Mouse (Mus musculus): ENCODE results near the gene Exosc10. TPM values are rescaled to one million over a fixed set of nuclear protein-coding genes. Genes with fewer than 3 reads are reported as not detected.

The Exosc10 gene
- polyA plus RNA-seq, 1 experiment from 2014 or later, result 99.1 TPM

DNA sequence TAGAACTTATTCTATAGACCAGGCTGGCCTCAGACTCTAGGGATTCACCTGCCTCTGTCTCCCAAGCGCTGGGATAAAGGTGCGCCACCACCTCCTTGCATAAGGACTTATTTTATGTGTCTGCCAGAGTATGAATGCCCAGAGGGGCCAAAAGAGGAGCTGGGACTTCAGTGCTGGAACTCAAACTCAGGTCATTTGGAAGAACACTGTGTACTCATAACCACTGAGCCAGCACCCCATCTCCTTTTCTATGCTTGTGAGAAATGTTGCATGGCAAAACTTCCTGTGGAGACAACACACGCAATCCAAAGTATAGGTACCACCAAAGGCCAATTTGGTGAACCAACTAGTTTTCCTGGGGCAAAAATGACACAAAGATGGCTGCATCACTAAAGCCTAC is 38.5 kb downstream of the Exosc10 start:
- WGBS, result 95% methylated on average over 3 of the region's 3 CpGs
- no peak for DNase-seq (ENCODE audit: low spot score)
- H3K36me3 ChIP-seq (ENCODE audit: control insufficient read depth, insufficient read depth, low read length), result peaks cover 11% of the 10 kb centered on the region
- peaks cover 3% of the 10 kb centered on the region; the same call in 1 of the 2 replicates for H3K9me3 ChIP-seq (ENCODE audit: control insufficient read depth, low read length)
- no peaks in the 10 kb centered on the region for H3K27me3 ChIP-seq (ENCODE audit: control insufficient read depth, insufficient read depth, low read length)
- H3K4me3 ChIP-seq (ENCODE audit: low read depth, low read length), result no peak overlapping the region
- H3K27ac ChIP-seq (ENCODE audit: low read depth, low read length), result no peak overlapping the region
- peaks cover 7% of the 10 kb centered on the region; the same call in 1 of the 2 replicates for H3K4me1 ChIP-seq (replicated peaks; ENCODE audit: control insufficient read depth, insufficient read depth, low read length)
- ATAC-seq (replicated peaks; ENCODE audit: low FRiP score), result no peak
- no peak overlapping the region for H3K9ac ChIP-seq (ENCODE audit: low read length)
- H3K4me2 ChIP-seq (ENCODE audit: low read depth, low read length, severe bottlenecking), result no peak overlapping the region

- no peak overlapping the region for H3K9ac ChIP-seq (ENCODE audit: low read length)
- H3K4me2 ChIP-seq (ENCODE audit: low read depth, low read length, severe bottlenecking), result no peak overlapping the region
- peaks cover 3% of the 10 kb centered on the region; the same call in 1 of the 2 replicates for H3K9me3 ChIP-seq (ENCODE audit: control insufficient read depth, low read length)
- peaks cover 3% of the 10 kb centered on the region; the same call in 1 of the 2 replicates for H3K4me1 ChIP-seq (replicated peaks; ENCODE audit: control insufficient read depth, insufficient read depth, low read length)
- no peaks in the 10 kb centered on the region for H3K27me3 ChIP-seq (ENCODE audit: control insufficient read depth, insufficient read depth, low read length)
- ATAC-seq (replicated peaks; ENCODE audit: low FRiP score), result no peak
- H3K36me3 ChIP-seq (ENCODE audit: control insufficient read depth, insufficient read depth, low read length), result peaks cover 11% of the 10 kb centered on the region
- 96% methylated on average over 12 of the region's 12 CpGs for WGBS
- no peak overlapping the region for H3K27ac ChIP-seq (ENCODE audit: low read depth, low read length)
- DNase-seq (ENCODE audit: low spot score), result no peak
- H3K4me3 ChIP-seq (ENCODE audit: low read depth, low read length), result no peak overlapping the region
Measured at GRCm38 (mm10) chr4:148598826-148599225, 40.6 kb downstream of the Exosc10 start.

DNA sequence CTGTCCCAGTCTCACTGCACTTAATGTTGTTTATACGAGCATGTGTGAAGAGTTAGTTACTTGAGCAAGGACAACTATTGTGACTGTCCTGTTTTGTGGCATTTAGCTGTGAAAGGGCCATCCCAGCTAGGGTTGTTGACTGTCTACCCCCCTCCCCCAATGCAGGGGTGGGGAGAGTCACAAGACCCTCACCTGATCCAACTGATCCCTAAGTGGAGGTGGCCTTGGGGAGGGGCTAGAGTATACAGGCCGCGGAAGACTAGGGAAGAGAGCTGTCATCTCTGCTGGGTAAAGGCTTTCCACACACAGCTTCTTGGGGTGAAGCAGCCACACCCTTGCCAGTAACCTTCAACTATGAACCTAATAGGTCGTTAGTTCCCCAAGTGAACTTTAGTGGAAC is 42.1 kb downstream of the Exosc10 start:
- Histone ChIP-seq H3K9me3 (ENCODE audit: control insufficient read depth, low read length) (peaks cover 3% of the 10 kb centered on the region; the same call in 1 of the 2 replicates), H3K36me3 (ENCODE audit: control insufficient read depth, insufficient read depth, low read length) (peaks cover 4% of the 10 kb centered on the region; the same call in 1 of the 2 replicates), H3K4me1 (replicated peaks; ENCODE audit: control insufficient read depth, insufficient read depth, low read length) (no peaks in the 10 kb centered on the region; the same call in 1 of the 2 replicates), H3K4me2 (ENCODE audit: low read depth, low read length, severe bottlenecking) (no peak overlapping the region), H3K27ac (ENCODE audit: low read depth, low read length) (no peak overlapping the region), H3K9ac (ENCODE audit: low read length) (no peak overlapping the region), H3K27me3 (ENCODE audit: control insufficient read depth, insufficient read depth, low read length) (no peaks in the 10 kb centered on the region), H3K4me3 (ENCODE audit: low read depth, low read length) (no peak overlapping the region)
- WGBS, result 89% methylated on average over 4 of the region's 4 CpGs
- no peak for ATAC-seq (replicated peaks; ENCODE audit: low FRiP score)
- no peak for DNase-seq (ENCODE audit: low spot score)

DNA sequence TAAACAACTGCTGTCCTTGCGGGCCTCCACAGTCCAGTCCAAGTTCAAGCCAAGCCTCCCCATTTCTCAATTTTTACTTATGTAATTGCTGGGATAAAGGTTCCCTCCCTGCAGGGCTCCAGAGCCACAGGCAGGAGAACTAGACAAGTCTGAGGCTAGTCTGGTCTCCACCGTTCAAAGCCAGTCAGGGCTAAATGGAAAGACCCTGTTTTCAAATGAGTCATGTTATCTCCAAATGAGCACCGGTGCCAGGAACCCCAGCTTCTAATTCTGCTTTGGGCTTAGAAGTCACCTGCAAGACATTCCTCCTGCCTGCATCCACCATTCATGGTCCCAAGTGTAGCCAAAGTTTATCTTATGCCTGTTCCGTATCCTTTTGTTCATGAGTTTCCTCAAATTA is 43.6 kb downstream of the Exosc10 start:
- Histone ChIP-seq H3K9ac (ENCODE audit: low read length) (no peak overlapping the region), H3K9me3 (ENCODE audit: control insufficient read depth, low read length) (peaks cover 3% of the 10 kb centered on the region; the same call in 1 of the 2 replicates), H3K27me3 (ENCODE audit: control insufficient read depth, insufficient read depth, low read length) (no peaks in the 10 kb centered on the region), H3K4me2 (ENCODE audit: low read depth, low read length, severe bottlenecking) (no peak overlapping the region), H3K4me1 (replicated peaks; ENCODE audit: control insufficient read depth, insufficient read depth, low read length) (no peaks in the 10 kb centered on the region), H3K4me3 (ENCODE audit: low read depth, low read length) (no peak overlapping the region), H3K27ac (ENCODE audit: low read depth, low read length) (no peak overlapping the region), H3K36me3 (ENCODE audit: control insufficient read depth, insufficient read depth, low read length) (peaks cover 4% of the 10 kb centered on the region; the same call in 1 of the 2 replicates)
- DNase-seq (ENCODE audit: low spot score) (no peak), ATAC-seq (replicated peaks; ENCODE audit: low FRiP score) (no peak)
- WGBS, result 89% methylated on average over 4 of the region's 4 CpGs

GRCm38 (mm10) chr4:148602357-148603120 is 44.3 kb downstream of the Exosc10 start, which contains the start of gene Masp2:
Gene Masp2 (plus strand): TSS chr4:148602554.
- Histone ChIP-seq H3K4me3 (ENCODE audit: low read depth, low read length) (no peak within 1 kb of the TSS), H3K9ac (ENCODE audit: low read length) (no peak within 1 kb of the TSS), H3K36me3 (ENCODE audit: control insufficient read depth, insufficient read depth, low read length) (peaks cover 4% of the 10 kb centered on the region; the same call in 1 of the 2 replicates), H3K4me2 (ENCODE audit: low read depth, low read length, severe bottlenecking) (no peak within 1 kb of the TSS), H3K27me3 (ENCODE audit: control insufficient read depth, insufficient read depth, low read length) (no peaks in the 10 kb centered on the region), H3K9me3 (ENCODE audit: control insufficient read depth, low read length) (peaks cover 3% of the 10 kb centered on the region; the same call in 1 of the 2 replicates), H3K4me1 (replicated peaks; ENCODE audit: control insufficient read depth, insufficient read depth, low read length) (no peaks in the 10 kb centered on the region), H3K27ac (ENCODE audit: low read depth, low read length) (no peak within 1 kb of the TSS)
- no peak for ATAC-seq (replicated peaks; ENCODE audit: low FRiP score)
- 90% methylated on average over 14 of the region's 14 CpGs for WGBS
- DNase-seq (ENCODE audit: low spot score), result peak; percentile 39

DNA sequence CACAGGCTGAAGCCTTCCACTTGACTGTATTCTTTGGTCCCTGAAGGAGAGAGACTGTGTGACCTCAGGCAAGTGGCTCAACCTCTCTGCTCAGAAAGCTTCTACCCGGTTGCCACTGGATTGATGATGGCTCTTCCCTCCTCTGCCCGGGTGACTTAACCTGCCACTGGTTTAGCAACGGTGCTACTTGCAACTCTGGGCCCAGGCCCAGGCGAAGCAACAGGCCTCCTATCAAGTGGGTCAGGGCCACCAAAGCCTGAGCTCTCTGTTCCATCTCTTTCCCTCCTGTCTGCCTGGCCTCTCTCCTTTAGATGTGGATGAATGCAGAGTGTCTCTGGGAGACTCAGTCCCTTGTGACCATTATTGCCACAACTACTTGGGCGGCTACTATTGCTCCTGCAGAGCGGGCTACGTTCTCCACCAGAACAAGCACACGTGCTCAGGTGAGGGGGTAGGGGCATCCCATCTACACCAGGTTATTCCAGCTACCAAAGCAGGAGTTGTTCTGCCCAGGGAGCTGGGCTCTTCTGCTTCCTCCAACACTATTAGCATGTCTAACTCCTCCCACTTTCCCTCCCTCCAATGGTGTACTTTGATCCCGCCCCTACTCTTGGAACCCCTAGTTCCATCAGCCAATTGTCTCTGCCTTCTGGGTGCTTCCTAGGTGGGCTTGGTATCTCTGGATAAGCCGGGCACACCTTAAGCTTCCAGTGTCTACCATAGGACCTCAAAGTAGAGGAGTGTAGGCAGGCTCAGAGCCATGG is 45.3 kb downstream of the Exosc10 start:
- Histone ChIP-seq H3K9ac (ENCODE audit: low read length) (no peak overlapping the region), H3K4me2 (ENCODE audit: low read depth, low read length, severe bottlenecking) (no peak overlapping the region), H3K4me3 (ENCODE audit: low read depth, low read length) (no peak overlapping the region), H3K4me1 (replicated peaks; ENCODE audit: control insufficient read depth, insufficient read depth, low read length) (no peaks in the 10 kb centered on the region), H3K36me3 (ENCODE audit: control insufficient read depth, insufficient read depth, low read length) (peaks cover 4% of the 10 kb centered on the region; the same call in 1 of the 2 replicates), H3K27me3 (ENCODE audit: control insufficient read depth, insufficient read depth, low read length) (no peaks in the 10 kb centered on the region), H3K9me3 (ENCODE audit: control insufficient read depth, low read length) (peaks cover 3% of the 10 kb centered on the region; the same call in 1 of the 2 replicates), H3K27ac (ENCODE audit: low read depth, low read length) (no peak overlapping the region)
- ATAC-seq (replicated peaks; ENCODE audit: low FRiP score) (no peak), DNase-seq (ENCODE audit: low spot score) (peak; percentile 45)
- 68% methylated on average over 10 of the region's 10 CpGs for WGBS

DNA sequence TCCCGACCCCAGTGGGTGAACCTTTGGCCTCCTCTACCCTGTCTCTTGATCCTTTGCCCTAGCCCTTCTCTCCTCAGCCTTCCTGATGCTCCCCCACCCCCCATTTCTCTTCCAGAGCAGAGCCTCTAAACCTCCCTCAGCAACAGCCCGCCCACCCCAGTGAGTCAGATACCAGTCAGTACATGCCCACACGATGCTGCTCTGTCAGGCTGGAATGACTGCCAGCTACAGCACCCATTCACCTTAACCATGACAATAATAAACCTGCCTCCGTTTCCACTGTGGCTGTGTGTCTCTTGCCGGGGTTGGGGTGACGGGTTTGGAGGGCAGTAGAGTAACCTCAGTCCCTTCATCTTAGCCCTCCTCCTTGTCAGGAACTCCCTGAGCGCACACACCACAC is 45.9 kb downstream of the Exosc10 start:
- Histone ChIP-seq H3K4me2 (ENCODE audit: low read depth, low read length, severe bottlenecking) (no peak overlapping the region), H3K4me1 (replicated peaks; ENCODE audit: control insufficient read depth, insufficient read depth, low read length) (no peaks in the 10 kb centered on the region), H3K9me3 (ENCODE audit: control insufficient read depth, low read length) (no peaks in the 10 kb centered on the region), H3K27me3 (ENCODE audit: control insufficient read depth, insufficient read depth, low read length) (no peaks in the 10 kb centered on the region), H3K4me3 (ENCODE audit: low read depth, low read length) (no peak overlapping the region), H3K9ac (ENCODE audit: low read length) (no peak overlapping the region), H3K36me3 (ENCODE audit: control insufficient read depth, insufficient read depth, low read length) (peaks cover under 1% of the 10 kb centered on the region; the same call in 1 of the 2 replicates), H3K27ac (ENCODE audit: low read depth, low read length) (no peak overlapping the region)
- DNase-seq (ENCODE audit: low spot score) (no peak), ATAC-seq (replicated peaks; ENCODE audit: low FRiP score) (no peak)
- 75% methylated on average over 7 of the region's 7 CpGs for WGBS

DNA sequence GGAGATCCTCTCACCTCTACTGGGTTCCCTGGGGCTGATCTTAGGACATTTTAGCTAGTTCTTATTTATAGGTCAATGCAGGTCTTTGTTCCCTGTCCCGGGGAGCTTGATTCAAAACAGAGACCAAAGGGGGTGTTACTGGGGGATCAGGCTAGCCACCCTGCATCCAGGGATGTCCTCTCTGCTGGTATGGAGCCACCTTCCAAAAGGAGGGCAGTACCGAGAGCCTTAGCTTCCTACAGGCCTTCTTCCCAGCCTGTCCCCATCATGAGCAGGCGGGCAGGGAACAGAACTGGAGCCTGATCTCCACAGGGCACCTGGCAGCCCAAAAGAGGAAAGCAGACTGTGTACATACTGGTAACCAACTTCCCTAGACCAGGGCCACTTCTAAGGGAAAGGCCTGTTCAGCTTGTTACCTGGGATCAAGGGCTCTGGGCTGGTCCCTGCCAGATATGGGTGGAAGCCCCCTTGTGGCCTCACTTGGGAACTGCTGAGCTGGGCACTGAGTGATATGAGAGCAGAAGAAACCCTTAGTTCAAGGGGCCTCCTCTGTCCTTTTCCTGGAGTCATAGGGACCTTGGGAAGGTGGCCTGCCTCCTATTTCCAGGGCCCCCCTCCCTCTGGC is 46.4 kb downstream of the Exosc10 start:
- Histone ChIP-seq H3K27me3 (ENCODE audit: control insufficient read depth, insufficient read depth, low read length) (no peaks in the 10 kb centered on the region), H3K9ac (ENCODE audit: low read length) (no peak overlapping the region), H3K9me3 (ENCODE audit: control insufficient read depth, low read length) (no peaks in the 10 kb centered on the region), H3K27ac (ENCODE audit: low read depth, low read length) (no peak overlapping the region), H3K4me3 (ENCODE audit: low read depth, low read length) (no peak overlapping the region), H3K4me2 (ENCODE audit: low read depth, low read length, severe bottlenecking) (no peak overlapping the region), H3K36me3 (ENCODE audit: control insufficient read depth, insufficient read depth, low read length) (no peaks in the 10 kb centered on the region), H3K4me1 (replicated peaks; ENCODE audit: control insufficient read depth, insufficient read depth, low read length) (no peaks in the 10 kb centered on the region)
- DNase-seq (ENCODE audit: low spot score) (peak; percentile 82), ATAC-seq (replicated peaks; ENCODE audit: low FRiP score) (peak; percentile 28; the same call in 1 of the 2 replicates)
- 90% methylated on average over 3 of the region's 3 CpGs for WGBS
